Mouse (Mus musculus) stomach, postnatal 0 days (tissue): ENCODE data around the gene Senp7.

Experiments used
- CTCF ChIP-seq: IDR thresholded peaks from 2 replicates; pipeline ENCODE4 v1.5.1; 2016; ENCODE audit warnings: antibody characterized with exemption, low read depth, mild to moderate bottlenecking, moderate library complexity
- EP300 ChIP-seq: optimal IDR thresholded peaks from 2 replicates; pipeline ENCODE3; 2016; ENCODE audit warnings: antibody characterized with exemption

DNA sequence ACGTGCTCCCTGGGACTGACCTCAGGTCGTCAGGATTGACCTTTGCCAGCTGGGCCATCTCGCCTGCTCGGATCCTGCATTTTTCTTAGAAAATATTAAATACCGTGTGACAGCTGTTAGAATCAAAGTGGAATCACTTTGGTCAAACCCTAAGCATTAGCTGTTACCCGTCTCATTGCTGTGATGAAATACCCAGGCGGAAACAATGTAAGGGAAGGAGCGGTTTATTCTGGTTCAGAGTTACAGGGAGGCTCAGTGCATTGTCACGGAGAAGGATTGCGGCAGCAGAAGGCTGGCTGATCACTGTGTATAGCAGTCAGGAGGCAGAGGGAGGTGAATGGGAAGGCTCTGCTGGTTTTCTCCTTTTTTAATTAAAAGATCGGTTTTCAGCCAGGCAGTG, 14.8 kb downstream of the Senp7 start:
- TF ChIP-seq EP300 (no peak), CTCF (no peak)
